Mouse (Mus musculus): ENCODE measurements around the gene Cox8a.

- TF ChIP-seq CTCF (IDR thresholded peaks at IDR 0.05; ENCODE audit: control insufficient read depth, insufficient read depth, insufficient replicate concordance, low read depth, low read length), result no peak
- no peak for TF ChIP-seq POLR2A (IDR thresholded peaks at IDR 0.05; ENCODE audit: control insufficient read depth, low read depth, low read length)
Observed at GRCm38 (mm10) chr19:7266421-7266831, 49.0 kb upstream of the Cox8a start.
